Mouse (Mus musculus): ENCODE measurements around the gene Foxd4.
A peak's percentile ranks its signal among the peaks of the same experiment; 100 is the strongest.
"Not testable (repeated sequence)": the region's sequence is repeated elsewhere in the genome, so short reads cannot be mapped to it uniquely, and the experiment has no call there.

Foxd4 gene

GRCm38 (mm10) chr19:24900581-24901220, at the start of gene Foxd4:
Gene Foxd4 (minus strand): TSS chr19:24901197.
- no peak for DNase-seq

DNA sequence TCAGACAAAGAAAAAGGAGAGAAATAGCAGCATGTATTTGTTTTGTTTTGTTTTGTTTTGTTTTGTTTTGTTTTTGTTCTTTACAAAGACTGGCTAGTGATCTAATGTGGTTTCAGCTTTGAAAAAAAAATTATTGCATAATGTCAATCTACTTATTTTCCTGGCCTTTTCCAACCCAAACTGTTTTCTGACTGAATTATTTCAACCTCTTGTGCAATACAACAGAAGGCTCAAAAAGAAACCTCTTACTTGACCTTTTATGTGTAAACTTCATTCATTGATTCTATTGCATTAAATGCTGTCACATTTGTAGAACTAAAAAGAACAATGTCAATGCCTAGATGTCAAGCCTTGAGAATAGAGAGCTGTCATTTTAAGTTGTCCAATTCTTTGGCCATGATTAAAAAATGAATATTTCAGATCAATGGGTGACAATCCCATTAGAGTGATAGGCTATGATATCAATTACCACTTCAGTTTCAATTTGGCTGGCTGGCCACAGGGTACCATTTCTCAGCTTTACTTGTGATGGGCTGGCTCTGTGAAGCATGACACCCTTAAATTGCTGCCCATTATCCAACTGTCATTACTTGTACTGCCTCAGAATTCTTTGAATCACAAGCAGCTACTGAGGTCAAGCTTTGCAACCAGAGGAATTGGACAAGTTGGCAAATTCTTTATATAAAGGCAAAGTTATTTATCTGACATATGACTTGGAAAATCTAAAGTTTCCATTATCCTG, 44.7 kb upstream of the Foxd4 start:
- no peak for DNase-seq

- DNase-seq, result no peak
Measured at GRCm38 (mm10) chr19:24937084-24937483, 36.1 kb upstream of the Foxd4 start.

GRCm38 (mm10) chr19:24929041-24929440, 28.0 kb upstream of the Foxd4 start:
- DNase-seq, result no peak

DNA sequence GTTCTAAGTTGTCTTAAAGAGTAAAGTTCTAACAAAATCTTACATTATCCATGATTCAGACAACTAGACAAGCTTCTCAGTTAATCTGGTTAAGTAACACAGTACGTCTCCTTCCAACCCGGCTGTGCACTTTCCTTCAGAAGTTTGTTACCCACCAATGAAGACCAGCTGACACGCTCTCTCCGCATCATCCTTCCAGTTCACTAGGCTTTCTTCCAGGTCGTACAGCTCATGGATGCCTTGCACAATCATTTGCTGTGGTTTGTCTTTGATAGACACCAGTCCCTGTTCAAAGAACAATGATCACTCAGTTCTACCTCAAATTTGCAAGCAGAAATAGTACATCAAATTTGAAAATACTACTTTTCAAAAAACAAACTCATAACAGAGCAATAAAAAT, 19.9 kb upstream of the Foxd4 start:
- DNase-seq, result no peak

DNA sequence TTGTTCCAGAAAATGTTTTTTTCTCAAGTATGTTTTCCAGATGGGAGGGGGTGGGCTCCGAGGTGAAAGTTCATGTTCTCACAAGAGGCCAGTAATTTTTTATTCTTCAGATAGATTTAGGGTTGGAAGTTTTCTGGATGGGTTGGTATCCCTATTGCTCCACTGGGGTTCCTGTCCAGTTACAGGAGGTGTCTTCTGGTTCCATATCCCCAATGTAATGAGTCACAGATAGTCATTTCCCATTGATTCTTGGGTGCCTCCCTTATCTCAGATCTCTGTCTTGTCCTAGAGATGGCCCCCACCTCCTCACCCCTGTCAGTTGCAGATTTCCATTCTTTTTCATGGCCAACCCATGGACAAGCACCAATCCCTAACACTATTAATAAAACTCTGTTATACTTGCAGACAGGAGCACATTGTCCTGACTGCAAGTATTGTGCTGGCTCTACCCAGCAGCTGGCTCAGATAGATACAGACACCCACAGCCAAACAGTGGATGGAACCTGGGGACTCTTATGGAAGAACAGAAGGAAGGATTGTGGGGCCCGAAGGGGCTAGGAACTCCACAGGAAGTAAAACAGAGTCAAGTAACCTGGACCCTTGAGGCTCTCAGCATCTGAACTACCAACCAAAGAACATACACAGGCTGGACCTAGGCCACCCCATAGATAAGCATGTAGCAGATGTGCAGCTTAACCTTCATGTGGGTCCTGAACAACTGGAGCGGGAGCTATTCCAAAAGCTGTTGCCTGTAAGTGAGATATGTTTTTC, 7.6 kb upstream of the Foxd4 start:
- no peak for DNase-seq

GRCm38 (mm10) chr19:24907655-24908054, 6.7 kb upstream of the Foxd4 start:
- no peak for DNase-seq

- DNase-seq, result no peak
Measured at GRCm38 (mm10) chr19:24902821-24903220, 1.8 kb upstream of the Foxd4 start.

- no peak for DNase-seq
Measured at GRCm38 (mm10) chr19:24902256-24902655, 1.3 kb upstream of the Foxd4 start.

DNA sequence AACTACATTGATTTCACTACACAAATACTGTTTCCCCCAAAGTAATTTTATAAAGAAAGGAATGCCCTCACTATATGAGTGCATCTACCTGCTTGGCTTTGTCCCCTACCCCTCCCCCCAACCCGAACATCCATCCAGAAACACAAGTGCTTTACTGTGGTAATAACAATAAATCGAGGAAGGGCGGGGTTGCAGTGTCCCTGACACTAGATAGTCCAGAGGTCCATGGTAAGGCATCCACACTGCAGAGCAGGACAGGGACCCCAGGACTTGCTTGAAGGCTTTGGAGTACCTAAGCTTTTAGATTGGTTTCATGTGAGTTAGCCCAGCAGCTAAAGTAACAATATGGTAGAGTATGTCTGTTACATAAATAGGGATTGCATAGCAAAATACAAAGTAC, 669 bp upstream of the Foxd4 start:
- no peak for DNase-seq

- peak; percentile 14 for DNase-seq
Measured at GRCm38 (mm10) chr19:24899578-24900544, 1.1 kb downstream of the Foxd4 start.

DNA sequence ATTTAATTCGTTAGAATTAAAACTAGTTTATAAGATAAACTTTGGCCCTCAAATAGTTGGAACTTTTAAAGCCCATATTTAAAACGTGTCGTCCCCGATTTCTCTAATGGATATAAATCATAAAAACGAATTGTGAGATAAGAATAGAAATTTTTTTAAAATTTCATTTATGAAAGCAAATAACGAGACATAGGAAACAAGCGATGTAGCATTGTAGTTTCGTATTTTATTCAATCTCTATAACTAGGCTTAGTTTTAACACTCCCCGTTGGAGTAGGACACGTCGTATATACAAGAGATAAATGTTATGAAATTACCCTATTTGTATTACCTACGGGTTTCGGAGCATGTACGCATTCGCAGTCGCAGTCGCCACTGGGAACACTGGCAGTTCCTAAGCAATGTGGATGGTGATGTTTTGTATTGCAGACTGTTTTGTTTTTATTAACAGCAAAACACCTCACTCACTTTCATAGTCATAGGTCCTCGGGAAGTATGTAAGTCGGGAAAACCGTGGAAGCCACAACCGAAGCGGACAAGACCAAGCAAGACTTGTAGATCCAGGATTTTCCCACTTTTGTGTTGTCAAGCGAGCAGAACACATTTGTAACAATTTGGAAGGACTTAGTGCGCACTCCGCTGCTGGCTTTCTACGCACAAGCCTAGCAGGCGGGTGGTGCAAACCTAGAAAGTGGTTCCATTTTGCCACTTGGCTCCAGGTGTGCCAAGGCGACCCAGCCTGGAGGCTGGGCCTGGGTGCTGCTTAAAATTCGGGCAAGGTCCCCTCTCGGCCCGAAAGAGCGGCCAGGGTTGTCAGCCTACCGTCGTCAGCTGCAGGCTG, 2.0 kb downstream of the Foxd4 start:
- no peak for DNase-seq

GRCm38 (mm10) chr19:24897896-24898736, 2.9 kb downstream of the Foxd4 start:
- DNase-seq, result no peak

GRCm38 (mm10) chr19:24897006-24897895, 3.7 kb downstream of the Foxd4 start:
- no peak for DNase-seq

- DNase-seq, result no peak
Measured at GRCm38 (mm10) chr19:24896536-24896935, 4.5 kb downstream of the Foxd4 start.

- DNase-seq, result no peak
Measured at GRCm38 (mm10) chr19:24886888-24887287, 14.1 kb downstream of the Foxd4 start.

- peak; percentile 35 for DNase-seq
Measured at GRCm38 (mm10) chr19:24885504-24885903, 15.5 kb downstream of the Foxd4 start.

GRCm38 (mm10) chr19:24881237-24881636, 19.8 kb downstream of the Foxd4 start:
- DNase-seq, result no peak

DNA sequence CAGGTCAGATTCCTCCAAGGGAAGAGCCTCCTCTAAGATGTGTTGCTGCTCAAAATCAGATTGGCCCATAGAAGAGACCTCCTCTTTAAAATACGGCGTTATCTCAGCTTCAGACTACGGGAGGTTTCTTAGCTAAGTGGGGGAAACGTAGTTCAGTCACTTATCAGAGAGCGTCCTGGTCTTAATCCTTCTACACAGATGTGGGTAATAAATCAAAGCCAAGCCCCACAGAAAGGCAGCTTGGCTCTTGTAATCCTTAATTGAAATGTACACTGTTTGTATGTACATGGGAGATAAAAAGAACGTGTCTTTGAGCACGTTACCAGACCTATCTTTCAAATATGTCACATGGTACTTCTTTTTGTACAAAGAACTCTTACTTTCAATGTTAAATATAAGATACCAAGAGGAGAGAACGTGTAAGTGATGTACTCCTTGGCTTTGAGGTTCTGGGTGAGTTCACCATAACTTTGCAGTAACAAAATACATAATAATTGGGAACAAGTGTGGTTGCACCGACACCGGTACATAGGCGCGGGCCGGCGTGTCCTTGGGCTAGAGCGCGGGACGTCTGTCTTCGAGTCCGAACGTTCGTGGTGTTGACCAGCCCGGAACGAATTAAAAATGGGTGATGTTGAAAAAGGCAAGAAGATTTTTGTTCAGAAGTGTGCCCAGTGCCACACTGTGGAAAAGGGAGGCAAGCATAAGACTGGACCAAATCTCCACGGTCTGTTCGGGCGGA, 25.7 kb downstream of the Foxd4 start, which contains the start of gene Gm10053:
Gm10053 (plus strand) TSS at position 558 of the 742 bp plus-strand sequence.
- not testable (repeated sequence) for DNase-seq

Data from liver (tissue).